Comparison of ENCODE assay signal across 34 mouse cellular contexts in genomic region chr12:36360693-36361092, GRCm38 (mm10). TPM values are rescaled to one million over a fixed set of nuclear protein-coding genes. Genes with fewer than 3 reads are reported as not detected.
"Had no signal": no experiment of that assay in that cellular context is flagged by ENCODE, and none has a peak within 500 bp of the region (broad histone marks: within the 10 kb centered on the region; RNA-seq: fewer than 3 reads in every experiment).

No protein-coding gene starts in this region.

- H3K4me3 ChIP-seq: limb, embryonic 10.5 days; limb, embryonic 12.5 days; limb, embryonic 13.5 days; limb, embryonic 15.5 days; liver, embryonic 12.5 days; liver, embryonic 13.5 days; liver, embryonic 15.5 days; lung, embryonic 15.5 days; megakaryocyte, embryonic 14.5 days; midbrain, embryonic 10.5 days; midbrain, embryonic 12.5 days; midbrain, embryonic 13.5 days; midbrain, embryonic 15.5 days; myocyte; neural tube, embryonic 12.5 days had no signal

- H3K9ac ChIP-seq: limb, embryonic 12.5 days; limb, embryonic 13.5 days; limb, embryonic 15.5 days; liver, embryonic 12.5 days; liver, embryonic 13.5 days; liver, embryonic 14.5 days; liver, embryonic 15.5 days; liver, postnatal 0 days; lung, embryonic 14.5 days; lung, embryonic 15.5 days; midbrain, embryonic 12.5 days; midbrain, embryonic 13.5 days; midbrain, embryonic 15.5 days; neural tube, embryonic 12.5 days had no signal

- H3K4me1 ChIP-seq: limb, embryonic 10.5 days; limb, embryonic 12.5 days; limb, embryonic 13.5 days; limb, embryonic 15.5 days; liver, embryonic 12.5 days; liver, embryonic 13.5 days; liver, embryonic 15.5 days; lung, embryonic 15.5 days; megakaryocyte, embryonic 14.5 days; midbrain, embryonic 10.5 days; midbrain, embryonic 12.5 days; midbrain, embryonic 13.5 days; midbrain, embryonic 15.5 days; neural tube, embryonic 12.5 days had no signal

- ATAC-seq: liver, embryonic 12.5 days; liver, postnatal 0 days; lung, postnatal 0 days; midbrain, embryonic 13.5 days; midbrain, embryonic 15.5 days; midbrain, embryonic 16.5 days had no signal

- H3K36me3 ChIP-seq: limb, embryonic 10.5 days; limb, embryonic 12.5 days; limb, embryonic 13.5 days; limb, embryonic 15.5 days; liver, embryonic 12.5 days; liver, embryonic 13.5 days; liver, embryonic 15.5 days; lung, embryonic 15.5 days; midbrain, embryonic 10.5 days; midbrain, embryonic 12.5 days; midbrain, embryonic 13.5 days; midbrain, embryonic 15.5 days; neural tube, embryonic 12.5 days had no signal

- H3K9me3 ChIP-seq: limb, embryonic 10.5 days; limb, embryonic 13.5 days; limb, embryonic 15.5 days; liver, embryonic 12.5 days; liver, embryonic 13.5 days; liver, embryonic 15.5 days; lung, embryonic 15.5 days; midbrain, embryonic 10.5 days; midbrain, embryonic 12.5 days; midbrain, embryonic 13.5 days; midbrain, embryonic 15.5 days; neural tube, embryonic 12.5 days had no signal

- H3K27ac ChIP-seq: limb, embryonic 10.5 days; limb, embryonic 12.5 days; limb, embryonic 13.5 days; limb, embryonic 15.5 days; liver, embryonic 12.5 days; liver, embryonic 13.5 days; liver, embryonic 14.5 days; liver, embryonic 15.5 days; lung, embryonic 15.5 days; macrophage; midbrain, embryonic 10.5 days; midbrain, embryonic 12.5 days; midbrain, embryonic 13.5 days; midbrain, embryonic 15.5 days; neural tube, embryonic 12.5 days had no signal

- DNase-seq: left cerebral cortex, postnatal 4 days; liver; liver, embryonic 13.5 days; liver, postnatal 0 days; lung, adult 2 months; lung, embryonic 14.5 days; lung, postnatal 10 days; lung, postnatal 14 days; lung, postnatal 36 days; lung, postnatal 4 days; midbrain, embryonic 14.5 days had no signal

- H3K27me3 ChIP-seq: limb, embryonic 12.5 days; limb, embryonic 13.5 days; limb, embryonic 15.5 days; liver, embryonic 12.5 days; liver, embryonic 13.5 days; liver, embryonic 15.5 days; lung, embryonic 15.5 days; megakaryocyte, embryonic 14.5 days; midbrain, embryonic 12.5 days; midbrain, embryonic 13.5 days; midbrain, embryonic 15.5 days; neural tube, embryonic 12.5 days had no signal

RNA-seq across cellular contexts. Expression of gene Ispd, which starts 20.6 kb away (rescaled TPM):
- total RNA-seq: monocyte, adult 5-6 weeks had no signal

RNA-seq across cellular contexts. Expression of gene D630036H23Rik, which starts 21.3 kb away (rescaled TPM):
- total RNA-seq: megakaryocyte, adult 5-6 weeks; megakaryocyte-erythroid progenitor cell, adult 5-6 weeks; monocyte, adult 5-6 weeks had no signal
- polyA plus RNA-seq: macrophage had no signal

RNA-seq across cellular contexts. Expression of gene Sostdc1, which starts 46.8 kb away (rescaled TPM):
- total RNA-seq: liver, adult 2 months; megakaryocyte progenitor cell, adult 5-6 weeks; megakaryocyte, adult 5-6 weeks; megakaryocyte-erythroid progenitor cell, adult 5-6 weeks; monocyte, adult 5-6 weeks had no signal
- polyA plus RNA-seq: liver, adult 2 months; macrophage; myocyte had no signal
